Mouse (Mus musculus) c-Kit-negative CD71-positive TER-119-positive erythroid progenitor cells, embryonic 14.5 days (primary cell): Measurements from ENCODE around the gene Pptc7.

Source experiments
- DNase-seq: peaks from one replicate; pipeline ENCODE4 v3.0.0-alpha.2; 2013; ENCODE audit warnings: low read depth, low spot score

Gene Pptc7

GRCm38 (mm10) chr5:122284183-122285028 lies at the start of gene Pptc7:
Gene Pptc7 (plus strand): TSS chr5:122284365.
- DNase-seq, result peak; percentile 86

GRCm38 (mm10) chr5:122235196-122235836 lies 48.8 kb upstream of the Pptc7 start:
- DNase-seq, result no peak

DNA sequence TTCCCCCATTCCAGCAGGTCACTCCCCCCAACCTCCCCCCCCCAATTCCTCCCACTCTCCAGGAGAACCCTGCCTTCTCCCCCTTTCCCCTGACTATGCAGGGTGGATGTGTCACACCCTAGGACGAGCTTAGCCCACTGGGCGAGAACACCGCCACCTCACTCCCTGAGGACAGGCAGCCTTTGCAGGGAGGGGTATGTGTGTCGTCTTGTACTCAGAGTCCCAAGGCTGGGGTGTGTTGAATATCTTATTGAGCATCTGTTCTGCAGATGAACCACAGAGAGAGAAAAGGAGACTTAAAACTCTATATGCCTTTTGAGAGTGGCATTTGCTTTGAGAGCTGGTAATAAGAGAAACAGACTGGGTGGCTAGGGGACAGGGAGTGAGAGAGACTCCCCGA lies 47.0 kb upstream of the Pptc7 start:
- DNase-seq, result no peak

DNA sequence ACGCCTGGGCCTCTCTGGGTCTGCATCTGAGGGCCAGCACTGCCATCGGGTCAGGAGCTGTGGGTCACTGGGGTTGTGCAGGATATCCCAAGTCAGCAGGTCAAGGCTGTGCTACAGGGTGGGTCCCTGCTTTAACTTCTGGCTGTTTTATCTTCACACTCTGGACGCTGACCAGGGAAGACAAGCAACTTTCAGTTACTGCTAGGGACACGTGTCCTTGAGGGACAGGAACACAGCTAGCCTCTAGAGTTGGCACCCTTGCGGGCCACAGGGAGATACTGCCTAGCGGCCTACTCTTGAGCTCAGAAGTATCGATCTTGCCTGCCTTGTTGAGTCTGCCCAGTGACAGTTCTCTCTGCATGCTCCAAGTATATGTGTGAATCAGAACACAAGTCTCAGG lies 44.5 kb upstream of the Pptc7 start:
- DNase-seq, result no peak

DNA sequence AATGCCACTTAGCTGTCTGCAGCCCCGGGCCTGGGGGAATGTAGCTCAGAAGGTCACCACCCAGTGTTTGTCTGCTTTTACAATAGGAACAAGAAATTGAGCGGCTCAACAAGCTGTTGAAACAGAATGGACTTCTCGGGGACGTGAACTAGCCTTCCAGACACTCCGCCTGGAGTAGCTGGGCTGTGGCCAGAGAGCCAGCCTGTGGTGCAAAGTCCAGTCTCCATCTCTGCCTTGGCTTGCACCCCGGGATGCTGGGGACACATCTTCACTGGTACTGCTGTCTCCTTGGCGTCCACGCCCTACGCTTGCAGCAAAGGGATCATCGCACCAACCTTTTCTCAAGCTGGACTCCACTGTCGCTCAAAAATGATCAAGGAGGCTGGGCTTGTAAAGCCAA lies 43.6 kb upstream of the Pptc7 start:
- no peak for DNase-seq

DNA sequence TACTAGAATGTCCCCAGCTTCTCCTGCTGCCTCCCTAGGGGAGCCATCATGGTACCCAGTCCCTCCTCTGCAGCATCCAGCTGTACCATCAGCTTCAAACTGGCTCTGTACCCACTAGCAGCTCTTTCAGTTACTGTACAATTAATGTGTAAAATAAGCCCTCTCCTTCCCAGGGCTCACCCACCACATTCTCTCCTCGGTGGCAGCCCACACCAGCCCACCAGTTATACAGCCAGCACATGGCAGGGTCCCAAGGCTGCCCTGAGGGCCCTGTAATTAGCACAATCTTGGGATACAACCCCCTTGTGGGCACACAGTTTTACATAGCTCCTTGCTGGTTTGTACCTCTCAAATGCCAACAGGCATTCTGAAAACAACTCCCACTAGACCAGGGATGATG lies 43.2 kb upstream of the Pptc7 start:
- DNase-seq, result no peak

GRCm38 (mm10) chr5:122242521-122243123 lies 41.5 kb upstream of the Pptc7 start:
- no peak for DNase-seq

DNA sequence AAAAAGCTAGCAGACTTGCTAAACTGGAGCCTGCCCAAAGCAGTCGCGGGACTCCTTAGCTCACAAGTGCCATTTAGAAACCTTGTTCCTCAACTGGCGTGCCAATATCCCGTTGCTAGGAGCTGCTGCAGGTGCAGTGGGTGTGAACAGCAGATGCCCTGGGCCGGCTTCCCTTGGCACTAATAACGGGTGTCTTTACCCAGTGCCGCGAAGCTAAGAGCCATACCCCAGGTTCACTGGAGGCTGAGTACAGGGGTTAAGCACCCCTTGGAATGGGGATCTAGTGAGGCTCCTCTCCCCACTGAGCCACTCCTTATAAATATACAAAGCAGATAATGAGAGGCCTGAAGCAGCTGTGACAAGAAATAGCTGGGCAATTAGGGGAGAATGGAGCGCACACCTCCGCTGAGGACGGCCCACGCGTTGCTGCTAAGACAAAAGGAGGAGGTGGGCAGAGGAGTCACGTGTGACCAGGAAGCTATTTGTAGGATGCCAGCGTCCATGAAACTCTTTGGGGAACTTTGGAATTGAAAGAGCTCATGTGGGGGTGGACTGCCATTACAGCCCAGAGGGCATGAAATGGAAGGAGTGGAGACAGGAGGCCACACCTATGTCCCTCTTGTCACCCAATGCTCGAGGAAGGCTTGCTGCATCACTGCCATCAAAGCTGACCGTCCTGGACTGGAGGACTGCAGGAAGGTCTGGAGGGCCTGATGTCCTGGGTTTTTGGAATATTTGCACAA lies 40.2 kb upstream of the Pptc7 start:
- no peak for DNase-seq

GRCm38 (mm10) chr5:122245186-122245585 lies 39.0 kb upstream of the Pptc7 start:
- DNase-seq, result no peak

DNA sequence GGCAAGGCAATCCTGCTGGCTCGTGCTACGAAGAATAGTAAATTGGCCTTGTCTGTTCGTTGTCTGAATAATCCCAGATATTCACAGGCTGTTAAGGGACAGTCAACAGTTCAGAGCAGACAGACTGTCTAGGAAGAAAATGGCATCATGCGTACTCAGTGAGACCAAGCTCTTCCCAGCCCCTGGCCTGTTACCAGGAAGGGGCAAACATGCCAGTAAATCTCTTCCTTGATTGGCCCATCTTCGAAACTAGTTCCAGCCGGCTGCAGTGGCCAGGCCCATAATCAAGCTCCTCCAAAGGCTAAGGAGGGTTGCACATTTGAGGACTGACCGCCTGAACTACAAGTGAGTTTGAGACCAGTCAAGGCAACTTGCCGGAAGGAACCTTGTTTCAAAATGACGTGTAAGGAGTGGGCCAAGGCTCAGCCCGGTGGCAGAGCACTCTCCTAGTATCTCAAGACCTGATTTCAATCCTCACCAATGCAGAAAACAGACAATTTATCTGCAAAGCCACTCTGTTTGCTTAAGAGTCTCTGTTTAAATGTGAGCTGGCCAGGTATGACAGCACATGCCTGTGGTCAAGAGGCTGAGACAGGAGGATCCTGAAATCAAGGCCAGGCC lies 37.5 kb upstream of the Pptc7 start:
- no peak for DNase-seq

DNA sequence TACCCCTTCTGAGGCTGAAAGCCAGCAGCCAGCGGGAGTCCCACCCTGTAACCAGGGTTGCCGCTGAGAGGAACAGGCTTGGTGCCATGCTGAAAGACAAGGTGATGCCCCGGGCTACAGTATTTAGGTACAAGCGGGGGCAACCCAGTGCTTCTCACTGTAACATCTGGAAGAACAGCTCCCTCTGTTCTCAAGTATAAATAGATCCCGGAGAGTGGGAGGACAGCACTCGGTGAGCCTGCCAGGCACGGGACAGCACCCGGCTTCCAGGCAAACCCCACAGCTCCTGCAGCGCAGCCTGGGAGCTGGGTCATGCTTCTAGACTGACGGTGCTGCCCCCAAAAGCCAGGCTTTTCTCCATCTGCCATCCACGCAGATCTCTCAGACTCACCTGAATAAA lies 36.6 kb upstream of the Pptc7 start:
- DNase-seq, result no peak

DNA sequence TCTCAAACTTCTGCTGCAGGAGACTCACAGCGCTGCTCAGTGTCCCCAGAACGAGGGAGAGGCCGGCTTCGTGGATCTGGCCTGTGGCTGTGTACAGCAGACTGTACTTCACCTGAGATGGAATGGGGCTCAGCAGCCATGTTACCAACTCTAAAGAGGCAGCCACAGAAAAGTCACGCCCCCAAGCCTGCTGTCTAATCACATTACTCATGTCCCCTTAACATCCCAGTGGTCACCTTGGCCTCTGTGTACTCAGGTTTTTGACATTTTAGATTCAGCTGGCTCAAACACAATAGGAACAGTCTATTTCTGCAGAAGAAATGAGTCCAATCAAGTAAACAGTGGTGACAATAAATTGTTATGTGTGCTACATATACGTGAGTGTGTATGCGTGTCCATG lies 36.2 kb upstream of the Pptc7 start:
- no peak for DNase-seq

GRCm38 (mm10) chr5:122249281-122249680 lies 34.9 kb upstream of the Pptc7 start:
- no peak for DNase-seq

DNA sequence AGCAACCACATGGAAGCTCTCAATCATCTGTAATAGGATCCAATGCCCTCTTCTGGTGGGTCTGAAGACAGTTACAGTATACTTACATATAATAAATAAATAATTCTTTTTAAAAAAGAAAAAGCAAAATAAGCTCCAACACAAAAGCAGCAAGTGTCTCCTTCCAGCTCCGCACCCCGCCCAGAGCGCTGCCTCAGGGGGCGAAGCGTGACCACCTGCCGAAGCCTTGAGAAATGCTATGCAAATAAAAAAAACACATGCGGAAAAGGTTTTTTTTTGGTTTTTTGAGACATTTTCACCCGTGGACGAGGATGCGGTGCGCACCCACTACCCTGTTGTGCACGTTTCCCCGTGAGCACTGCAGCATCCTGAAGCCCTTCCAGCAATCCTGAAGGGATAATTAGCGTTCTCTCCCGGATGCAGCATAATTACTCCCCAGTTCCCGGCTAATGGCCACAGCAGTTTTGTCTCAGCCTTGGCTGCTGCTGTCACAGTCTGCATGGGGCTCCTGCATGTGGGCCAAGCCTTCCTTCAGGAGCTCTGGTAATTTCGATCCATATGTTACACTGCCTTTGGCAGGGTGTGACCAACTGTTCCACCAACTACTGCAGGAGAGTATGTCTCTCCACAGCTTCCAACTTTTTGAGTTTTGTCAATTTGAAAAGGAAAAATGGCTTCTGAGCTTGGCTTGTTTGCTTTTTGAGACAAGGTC lies 32.1 kb upstream of the Pptc7 start:
- DNase-seq, result no peak

DNA sequence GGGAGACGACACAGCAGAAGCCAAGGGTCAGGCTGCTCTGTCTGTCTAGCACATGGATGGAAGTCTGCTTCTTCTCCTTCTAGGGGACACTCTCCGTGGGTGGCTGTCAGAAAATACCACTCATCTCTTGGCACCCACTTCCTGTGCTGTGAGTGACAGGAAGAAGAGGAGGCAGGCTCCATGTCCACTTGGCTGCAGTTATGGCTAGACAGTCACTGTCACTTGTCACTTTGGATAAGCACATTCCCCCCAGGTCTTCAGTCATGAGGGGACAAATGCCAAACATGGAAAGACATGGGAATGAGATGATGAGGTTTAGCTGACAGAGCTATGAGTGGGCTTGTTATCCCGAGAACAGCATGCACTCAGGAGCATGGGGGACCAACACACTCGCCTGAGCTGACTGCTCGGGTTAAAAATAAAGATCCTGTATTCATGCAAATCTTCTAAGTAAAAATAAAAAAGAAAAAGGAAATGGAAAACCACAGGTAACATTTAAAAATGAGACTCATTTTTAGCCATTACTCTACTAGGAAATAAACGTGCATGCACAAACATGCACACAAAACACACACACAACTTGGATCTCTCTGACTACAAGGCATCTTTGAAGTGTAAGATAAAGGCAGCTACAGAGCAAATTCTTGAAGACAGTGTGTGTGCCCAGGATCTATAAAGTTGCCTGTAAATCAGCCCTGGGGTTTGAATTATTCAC lies 26.0 kb upstream of the Pptc7 start:
- DNase-seq, result no peak

GRCm38 (mm10) chr5:122262104-122262503 lies 22.1 kb upstream of the Pptc7 start:
- no peak for DNase-seq

DNA sequence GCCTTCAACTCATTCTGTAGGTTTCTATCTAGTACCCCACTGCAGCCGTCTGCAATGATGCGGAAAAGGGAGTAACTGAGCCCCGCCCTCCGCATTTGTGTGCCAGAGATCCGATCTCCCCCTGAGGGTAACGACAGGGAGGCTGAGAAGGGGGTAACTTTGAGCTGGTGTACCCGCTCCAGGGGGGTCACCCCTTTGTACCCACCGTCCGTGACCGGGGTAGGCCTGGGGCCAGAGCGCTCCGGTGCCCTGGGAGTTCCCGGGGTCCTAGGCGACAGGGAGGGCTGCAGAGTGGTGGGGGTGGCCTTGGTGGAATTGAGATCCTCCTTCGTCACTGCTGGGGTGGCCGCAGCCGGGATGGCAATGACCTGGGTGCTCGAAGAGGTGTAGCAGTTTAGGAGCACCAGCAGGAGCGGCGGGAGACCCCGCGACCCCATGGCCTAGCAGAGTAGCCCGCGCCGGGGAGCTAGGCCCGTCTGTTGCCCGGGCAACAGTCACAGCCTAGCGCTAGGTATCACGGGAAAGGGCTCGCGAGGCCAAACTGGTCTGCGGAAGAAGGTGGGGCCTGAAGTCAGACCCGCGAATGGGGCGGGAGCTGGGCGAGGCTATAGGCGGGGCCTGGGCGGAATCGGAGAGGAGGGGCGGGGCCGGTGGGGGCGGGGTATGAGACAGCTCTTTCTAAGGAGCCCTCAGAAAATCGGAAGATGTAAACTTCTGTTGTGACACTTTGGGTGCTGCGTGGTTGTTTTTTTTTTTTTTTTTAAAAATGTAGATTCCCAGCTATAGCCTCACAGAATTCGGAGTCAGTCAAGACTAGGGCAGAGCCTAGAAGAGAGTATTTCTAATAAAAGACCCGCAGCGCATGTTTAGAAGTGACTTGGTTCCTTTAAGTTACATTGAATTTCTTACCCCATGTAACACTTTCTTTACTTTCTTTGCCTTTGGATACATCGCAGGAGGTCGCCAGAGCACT lies 19.9 kb upstream of the Pptc7 start, which contains the start of gene Tctn1:
Tctn1 (minus strand) TSS at position 528 of the 973 bp plus-strand sequence.
- peak; percentile 88 for DNase-seq

- peak; percentile 26 for DNase-seq
Observed at GRCm38 (mm10) chr5:122265187-122265586, 19.0 kb upstream of the Pptc7 start.

DNA sequence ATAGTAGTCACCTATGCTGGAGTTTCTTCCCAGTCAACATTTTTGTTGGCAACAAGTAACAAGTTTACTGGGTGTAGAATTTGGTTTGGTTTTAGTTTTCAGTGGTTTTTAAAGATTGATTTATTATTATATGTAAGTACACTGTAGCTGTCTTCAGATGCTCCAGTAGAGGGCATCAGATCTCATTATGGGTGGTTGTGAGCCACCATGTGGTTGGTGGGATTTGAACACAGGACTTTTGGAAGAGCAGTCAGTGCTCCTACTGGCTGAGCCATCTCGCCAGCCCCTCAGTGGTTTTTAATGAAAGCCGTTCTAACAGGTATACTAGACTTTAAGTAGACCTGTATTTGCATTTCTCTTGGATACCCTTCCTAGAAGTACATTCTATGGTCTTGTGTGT lies 18.2 kb upstream of the Pptc7 start:
- DNase-seq, result no peak
